Mouse (Mus musculus): ENCODE measurements around the gene Akr1c12. TPM values are rescaled to one million over a fixed set of nuclear protein-coding genes. Genes with fewer than 3 reads are reported as not detected.
"Not testable (repeated sequence)": the region's sequence is repeated elsewhere in the genome, so short reads cannot be mapped to it uniquely, and the experiment has no call there.

The Akr1c12 gene
- total and polyA plus RNA-seq, 2 experiments from 2014 or later, result 0.28 TPM; not detected in 1

- 85% methylated on average over 2 of the region's 2 CpGs for WGBS
- H3K4me1 ChIP-seq (ENCODE audit: insufficient read depth, low read length), result no peaks in the 10 kb centered on the region
- no peak overlapping the region for H3K27ac ChIP-seq
- no peaks in the 10 kb centered on the region for H3K9me3 ChIP-seq (ENCODE audit: low read length)
- no peak overlapping the region for H3K4me3 ChIP-seq (ENCODE audit: low read length)
- H3K9ac ChIP-seq (replicated peaks; ENCODE audit: low read length), result no peak overlapping the region
- no peaks in the 10 kb centered on the region for H3K27me3 ChIP-seq (ENCODE audit: insufficient read depth, low read length)
- no peaks in the 10 kb centered on the region for H3K36me3 ChIP-seq (ENCODE audit: insufficient read depth, low read length)
- no peak overlapping the region for H3K4me2 ChIP-seq (ENCODE audit: low read depth, low read length)
- DNase-seq (ENCODE audit: low spot score), result no peak
- ATAC-seq, result no peak
- no peak for TF ChIP-seq CTCF (IDR thresholded peaks at IDR 0.05; ENCODE audit: low read depth)
Measured at GRCm38 (mm10) chr13:4277526-4277925, 1.7 kb downstream of the Akr1c12 start.

- ATAC-seq, result no peak
- H3K4me2 ChIP-seq (ENCODE audit: low read depth, low read length), result no peak overlapping the region
- no peak for DNase-seq (ENCODE audit: low spot score)
- no peaks in the 10 kb centered on the region for H3K27me3 ChIP-seq (ENCODE audit: insufficient read depth, low read length)
- no peaks in the 10 kb centered on the region for H3K4me1 ChIP-seq (ENCODE audit: insufficient read depth, low read length)
- no peak overlapping the region for H3K9ac ChIP-seq (replicated peaks; ENCODE audit: low read length)
- no peak overlapping the region for H3K27ac ChIP-seq
- H3K36me3 ChIP-seq (ENCODE audit: insufficient read depth, low read length), result no peaks in the 10 kb centered on the region
- H3K9me3 ChIP-seq (ENCODE audit: low read length), result no peaks in the 10 kb centered on the region
- no peak overlapping the region for H3K4me3 ChIP-seq (ENCODE audit: low read length)
- TF ChIP-seq CTCF (IDR thresholded peaks at IDR 0.05; ENCODE audit: low read depth), result no peak
Measured at GRCm38 (mm10) chr13:4270860-4271259, 8.4 kb downstream of the Akr1c12 start.

GRCm38 (mm10) chr13:4265455-4265854, 13.8 kb downstream of the Akr1c12 start:
- not testable (repeated sequence) for H3K27me3 ChIP-seq (ENCODE audit: insufficient read depth, low read length); H3K36me3 ChIP-seq (ENCODE audit: insufficient read depth, low read length); H3K27ac ChIP-seq; H3K9ac ChIP-seq (replicated peaks; ENCODE audit: low read length); DNase-seq (ENCODE audit: low spot score); H3K4me3 ChIP-seq (ENCODE audit: low read length); ATAC-seq; H3K4me1 ChIP-seq (ENCODE audit: insufficient read depth, low read length); H3K4me2 ChIP-seq (ENCODE audit: low read depth, low read length); H3K9me3 ChIP-seq (ENCODE audit: low read length)
- 93% methylated on average over 2 of the region's 2 CpGs for WGBS

- H3K4me3 ChIP-seq (ENCODE audit: low read length), result no peak overlapping the region
- no peak for DNase-seq (ENCODE audit: low spot score)
- H3K9me3 ChIP-seq (ENCODE audit: low read length), result no peaks in the 10 kb centered on the region
- no peak for TF ChIP-seq CTCF (IDR thresholded peaks at IDR 0.05; ENCODE audit: low read depth)
- H3K9ac ChIP-seq (replicated peaks; ENCODE audit: low read length), result no peak overlapping the region
- no peak overlapping the region for H3K4me2 ChIP-seq (ENCODE audit: low read depth, low read length)
- no peaks in the 10 kb centered on the region for H3K27me3 ChIP-seq (ENCODE audit: insufficient read depth, low read length)
- H3K27ac ChIP-seq, result no peak overlapping the region
- no peaks in the 10 kb centered on the region for H3K4me1 ChIP-seq (ENCODE audit: insufficient read depth, low read length)
- 89% methylated on average over 2 of the region's 2 CpGs for WGBS
- no peaks in the 10 kb centered on the region for H3K36me3 ChIP-seq (ENCODE audit: insufficient read depth, low read length)
- no peak for ATAC-seq
Measured at GRCm38 (mm10) chr13:4265047-4265446, 14.2 kb downstream of the Akr1c12 start.

GRCm38 (mm10) chr13:4264612-4265011, 14.6 kb downstream of the Akr1c12 start:
- no peak for TF ChIP-seq CTCF (IDR thresholded peaks at IDR 0.05; ENCODE audit: low read depth)
- WGBS, result 86% methylated on average over 3 of the region's 3 CpGs
- H3K4me1 ChIP-seq (ENCODE audit: insufficient read depth, low read length), result no peaks in the 10 kb centered on the region
- no peak overlapping the region for H3K9ac ChIP-seq (replicated peaks; ENCODE audit: low read length)
- no peaks in the 10 kb centered on the region for H3K36me3 ChIP-seq (ENCODE audit: insufficient read depth, low read length)
- ATAC-seq (no peak), DNase-seq (ENCODE audit: low spot score) (no peak)
- H3K27ac ChIP-seq, result no peak overlapping the region
- no peaks in the 10 kb centered on the region for H3K9me3 ChIP-seq (ENCODE audit: low read length)
- H3K27me3 ChIP-seq (ENCODE audit: insufficient read depth, low read length), result no peaks in the 10 kb centered on the region
- H3K4me3 ChIP-seq (ENCODE audit: low read length), result no peak overlapping the region
- H3K4me2 ChIP-seq (ENCODE audit: low read depth, low read length), result no peak overlapping the region

GRCm38 (mm10) chr13:4257349-4257748, 21.9 kb downstream of the Akr1c12 start:
- DNase-seq (ENCODE audit: low spot score) (no peak), ATAC-seq (no peak)
- Histone ChIP-seq H3K9ac (replicated peaks; ENCODE audit: low read length) (no peak overlapping the region), H3K4me2 (ENCODE audit: low read depth, low read length) (no peak overlapping the region), H3K27me3 (ENCODE audit: insufficient read depth, low read length) (no peaks in the 10 kb centered on the region), H3K9me3 (ENCODE audit: low read length) (no peaks in the 10 kb centered on the region), H3K27ac (no peak overlapping the region), H3K36me3 (ENCODE audit: insufficient read depth, low read length) (no peaks in the 10 kb centered on the region), H3K4me1 (ENCODE audit: insufficient read depth, low read length) (no peaks in the 10 kb centered on the region), H3K4me3 (ENCODE audit: low read length) (no peak overlapping the region)
- TF ChIP-seq CTCF (IDR thresholded peaks at IDR 0.05; ENCODE audit: low read depth), result no peak
- 83% methylated on average over 6 of the region's 6 CpGs for WGBS

- H3K4me2 ChIP-seq (ENCODE audit: low read depth, low read length); ATAC-seq; H3K4me1 ChIP-seq (ENCODE audit: insufficient read depth, low read length); H3K9me3 ChIP-seq (ENCODE audit: low read length); H3K36me3 ChIP-seq (ENCODE audit: insufficient read depth, low read length); H3K27me3 ChIP-seq (ENCODE audit: insufficient read depth, low read length); DNase-seq (ENCODE audit: low spot score); H3K4me3 ChIP-seq (ENCODE audit: low read length); H3K9ac ChIP-seq (replicated peaks; ENCODE audit: low read length); H3K27ac ChIP-seq: not testable (repeated sequence)
Measured at GRCm38 (mm10) chr13:4256894-4257293, 22.3 kb downstream of the Akr1c12 start.

All from hindbrain, postnatal 0 days (tissue).